Mouse (Mus musculus): ENCODE results near the gene Paqr8.

- TF ChIP-seq POLR2A (IDR thresholded peaks at IDR 0.05; ENCODE audit: low read depth, low read length), result no peak
- TF ChIP-seq CTCF (IDR thresholded peaks at IDR 0.05; ENCODE audit: extremely low read depth, insufficient read length, insufficient replicate concordance, low read depth, low read length), result no peak
These were observed 38.1 kb downstream of the Paqr8 start for GRCm38 (mm10) chr1:20928487-20928886.
